Mouse (Mus musculus) MEL-GATA-1-ER (cell line): ENCODE measurements around the gene Prpf4.

Experiments
- DNase-seq: peaks from one replicate; pipeline ENCODE4 v3.0.0-alpha.2; 2012; ENCODE audit warnings: low read depth; ENCODE audit errors: extremely low read depth

The Prpf4 gene

DNA sequence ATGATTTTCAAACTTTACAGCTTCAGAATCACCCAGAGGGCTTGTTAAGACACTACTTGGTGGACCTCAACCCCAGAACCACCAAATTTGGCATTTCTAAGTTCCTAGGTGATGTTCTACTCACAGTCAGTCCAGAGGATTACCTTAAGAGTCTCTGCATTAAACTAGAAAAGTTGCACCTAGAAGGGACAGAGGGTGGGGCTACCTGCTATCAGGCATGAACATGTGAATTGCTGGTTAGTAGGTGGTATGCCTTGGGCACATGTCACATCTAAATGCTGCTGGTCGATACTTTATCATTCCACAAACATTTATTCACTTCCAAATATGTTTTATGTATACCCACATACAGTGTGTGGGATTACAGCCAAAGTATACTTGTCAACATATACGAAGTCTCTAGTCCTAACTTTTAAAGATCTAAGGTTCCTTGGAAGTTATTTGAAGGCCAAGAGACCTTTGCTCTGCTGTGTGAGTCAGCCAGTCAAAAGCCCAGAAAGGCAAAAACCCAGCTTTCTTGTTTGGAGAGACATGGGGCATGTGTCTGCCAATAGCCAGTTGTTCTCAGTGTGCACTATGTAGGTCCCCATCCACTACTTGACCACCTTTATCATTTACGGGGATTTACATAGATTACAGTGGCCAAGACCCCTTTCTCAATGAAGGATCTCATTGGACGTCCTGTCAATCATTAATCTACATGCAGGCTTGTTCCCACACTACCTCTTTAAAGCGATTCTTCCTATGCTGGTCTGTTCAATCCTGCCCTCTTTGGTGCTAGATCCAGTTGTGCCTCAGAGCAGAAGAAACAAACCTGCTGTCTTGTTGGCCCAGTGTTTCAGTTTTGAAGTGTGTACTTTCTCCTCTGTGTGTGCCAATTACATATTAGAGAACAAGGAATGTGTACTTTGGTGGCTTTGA is 18.7 kb upstream of the Prpf4 start:
- no peak for DNase-seq

DNA sequence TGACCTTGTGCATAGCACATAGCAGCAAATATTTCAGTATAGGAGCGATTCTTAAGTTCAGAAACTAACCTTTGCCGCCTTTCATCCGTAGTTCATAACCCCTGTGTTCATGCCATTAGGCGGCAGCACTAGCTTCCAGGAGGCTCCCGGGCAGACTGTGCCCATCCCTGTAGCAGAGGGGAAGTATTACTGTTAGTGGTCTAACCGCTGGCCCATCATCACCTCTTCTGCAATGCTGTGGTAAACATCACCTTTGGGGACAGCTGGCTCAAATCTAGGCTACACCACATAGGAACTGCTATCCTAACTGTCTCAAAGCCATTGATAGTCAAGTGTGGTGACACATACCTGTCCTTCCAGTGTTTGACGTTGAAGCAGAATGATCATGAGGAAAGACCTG is 16.7 kb upstream of the Prpf4 start:
- no peak for DNase-seq

DNA sequence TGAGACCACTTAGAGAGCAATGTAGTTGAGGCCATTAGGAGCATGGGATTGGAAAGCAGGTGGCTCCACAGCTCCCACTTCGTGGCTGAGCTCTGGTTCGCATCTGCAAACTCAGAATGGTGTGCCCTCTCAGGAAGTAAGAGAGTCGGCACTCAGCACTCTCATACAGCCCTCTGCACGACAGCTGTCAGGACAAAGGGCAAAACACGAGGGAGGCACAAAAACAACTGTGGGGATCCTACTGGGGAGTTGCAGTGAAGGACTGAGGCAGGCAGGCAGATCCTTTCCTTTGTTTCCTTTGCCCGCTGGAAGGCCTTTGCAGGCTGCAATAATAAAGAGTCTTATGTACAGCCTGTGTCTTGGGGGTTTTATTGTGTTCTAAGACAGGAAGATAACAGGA is 15.1 kb upstream of the Prpf4 start:
- no peak for DNase-seq

DNA sequence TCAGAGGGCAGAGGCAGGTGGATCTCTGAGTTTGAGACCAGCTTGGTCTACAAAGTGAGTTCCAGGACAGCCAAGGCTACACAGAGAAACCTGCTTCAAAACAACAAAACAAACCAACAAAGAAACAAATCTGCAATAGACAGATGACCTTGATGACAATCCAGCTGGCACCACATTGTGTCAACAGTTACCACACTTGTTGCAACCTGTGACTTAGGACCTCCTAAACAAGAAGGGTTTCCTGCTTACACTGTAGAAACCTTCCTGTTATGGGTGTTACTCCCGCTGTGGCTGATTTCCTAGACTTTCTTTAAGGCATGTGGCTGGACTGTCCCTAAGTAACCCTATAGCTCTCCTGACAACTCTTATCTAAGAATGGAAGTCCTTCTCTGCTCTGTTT is 12.8 kb upstream of the Prpf4 start:
- DNase-seq = no peak

DNA sequence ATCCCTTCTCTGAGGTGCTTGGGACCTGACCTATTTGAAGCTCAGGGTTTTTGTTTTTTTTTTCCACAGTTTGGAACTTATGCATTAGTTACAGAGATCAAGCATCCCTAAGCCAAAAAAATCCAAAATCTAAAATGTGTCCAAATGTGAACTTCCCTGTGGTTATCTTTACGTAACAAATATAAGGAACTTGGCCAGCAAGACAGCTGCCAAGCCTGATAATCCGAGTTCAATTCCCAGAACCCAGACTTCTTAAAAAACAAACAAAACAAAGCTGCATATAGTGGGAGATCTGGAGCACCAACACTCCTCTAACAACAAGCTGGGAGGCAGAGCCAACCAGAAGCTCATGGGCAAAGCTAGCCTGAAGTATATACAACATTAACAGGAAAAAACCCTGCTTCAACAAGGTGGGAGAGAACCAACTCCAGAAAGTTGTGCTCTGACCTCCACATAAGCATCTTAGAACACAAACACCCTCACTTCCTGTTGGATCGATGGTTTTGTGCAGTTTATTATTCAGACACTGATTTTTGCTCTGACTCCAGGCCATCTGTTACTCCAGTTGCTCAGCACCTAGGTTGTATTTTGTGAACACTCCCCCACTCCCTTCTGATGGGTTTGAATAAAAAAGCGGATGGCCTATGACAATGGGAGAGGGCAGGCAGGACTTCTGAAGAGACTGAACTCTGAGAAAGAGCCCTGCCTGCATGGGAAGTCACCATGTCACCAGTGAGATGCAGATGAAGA is 10.8 kb upstream of the Prpf4 start:
- peak; percentile 51 for DNase-seq

DNA sequence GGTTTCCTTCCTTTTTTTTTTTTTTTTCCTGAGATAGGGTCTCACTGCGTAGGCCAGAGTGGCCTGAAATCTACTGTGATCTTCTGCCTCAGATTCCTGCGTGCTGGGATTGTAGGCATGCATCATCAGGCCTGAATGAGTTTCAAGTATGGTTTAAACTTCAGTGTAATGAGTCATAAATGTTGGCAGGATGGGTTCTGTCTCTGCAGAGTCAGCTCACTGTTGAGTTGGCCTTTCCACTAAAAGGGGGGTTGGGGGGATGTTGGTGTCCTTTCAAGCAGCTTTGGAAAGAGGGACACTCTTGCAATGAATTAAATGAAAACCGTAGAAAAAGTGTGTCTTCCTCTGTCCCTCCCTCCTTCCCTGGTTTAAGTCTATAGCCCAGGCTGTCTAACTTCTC is 9.6 kb upstream of the Prpf4 start:
- DNase-seq = no peak

DNA sequence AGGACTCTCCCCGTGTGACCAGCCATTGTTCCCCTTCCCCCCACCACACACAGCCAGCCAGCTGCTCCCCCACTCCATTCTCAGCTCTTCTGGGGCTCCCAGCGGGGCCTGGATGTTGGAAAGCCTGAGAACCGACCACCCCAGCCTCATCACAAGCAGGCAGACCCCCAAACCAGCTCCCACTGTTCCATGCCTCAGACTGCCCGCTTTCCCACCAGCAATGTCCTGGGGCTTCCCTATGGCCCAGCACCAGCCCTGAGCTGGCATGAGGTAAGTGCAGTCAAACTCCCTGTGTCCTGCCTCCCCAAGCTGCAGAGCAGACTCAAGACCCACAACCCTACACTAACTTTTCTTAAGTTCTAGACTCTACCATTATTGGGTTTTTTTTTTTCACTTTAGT is 2.5 kb upstream of the Prpf4 start:
- no peak for DNase-seq

DNA sequence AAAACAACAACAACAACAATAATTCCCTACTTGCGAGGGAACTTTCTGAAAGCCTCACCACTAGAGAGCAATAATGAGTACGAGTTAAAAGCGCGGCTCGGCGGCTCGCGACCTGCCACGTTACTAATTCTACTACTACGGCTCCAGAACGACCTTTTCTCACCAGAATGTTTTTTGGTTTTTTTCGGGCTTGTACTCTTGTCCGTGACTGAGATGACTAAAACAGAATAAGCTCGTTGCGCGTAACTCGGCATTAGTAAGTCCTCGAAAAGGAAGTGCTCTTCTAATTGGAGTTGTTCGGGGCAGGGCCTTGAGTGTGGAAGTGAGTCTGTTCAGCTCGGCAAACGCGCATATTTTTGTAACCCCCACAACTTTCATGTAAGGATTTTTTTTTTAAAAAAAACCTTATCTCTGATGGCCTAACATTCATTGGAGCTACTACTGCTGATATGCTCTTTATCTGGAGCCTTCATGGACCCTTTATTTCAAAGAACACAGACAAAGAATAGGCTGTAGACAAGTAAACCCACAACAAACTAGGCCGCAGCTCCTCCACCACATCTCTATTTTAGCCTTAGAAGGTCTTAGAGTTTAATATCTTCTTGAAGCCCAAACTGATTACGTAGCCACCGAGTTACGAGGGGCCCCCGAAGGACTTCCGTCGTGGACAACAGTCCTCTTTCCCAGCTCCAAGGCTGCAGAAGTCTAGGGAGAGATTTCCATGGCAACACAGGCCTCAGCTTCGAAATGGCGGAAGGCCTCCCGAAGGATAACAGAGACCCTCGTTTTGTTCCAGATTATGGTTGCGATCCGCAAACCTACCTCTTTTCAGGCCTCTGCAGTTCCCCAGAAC is 641 bp upstream of the Prpf4 start:
- peak; percentile 63 for DNase-seq

DNA sequence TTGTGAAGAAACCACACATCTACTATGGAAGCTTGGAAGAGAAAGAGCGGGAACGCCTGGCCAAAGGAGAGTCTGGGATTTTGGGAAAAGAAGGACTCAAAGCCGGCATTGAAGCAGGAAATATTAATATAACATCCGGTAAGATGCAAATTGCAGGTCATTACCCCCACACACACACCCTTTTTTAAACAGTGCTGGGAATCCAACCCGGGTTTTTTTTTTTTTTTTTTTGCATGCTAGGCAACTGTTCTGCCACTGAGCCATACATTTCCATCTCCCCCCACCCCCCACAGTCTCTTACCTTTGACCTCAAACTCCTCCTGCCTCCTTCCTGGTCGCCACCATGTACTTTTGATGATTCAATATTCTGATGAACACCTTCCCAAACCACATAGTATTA is 1.0 kb downstream of the Prpf4 start:
- DNase-seq = no peak

DNA sequence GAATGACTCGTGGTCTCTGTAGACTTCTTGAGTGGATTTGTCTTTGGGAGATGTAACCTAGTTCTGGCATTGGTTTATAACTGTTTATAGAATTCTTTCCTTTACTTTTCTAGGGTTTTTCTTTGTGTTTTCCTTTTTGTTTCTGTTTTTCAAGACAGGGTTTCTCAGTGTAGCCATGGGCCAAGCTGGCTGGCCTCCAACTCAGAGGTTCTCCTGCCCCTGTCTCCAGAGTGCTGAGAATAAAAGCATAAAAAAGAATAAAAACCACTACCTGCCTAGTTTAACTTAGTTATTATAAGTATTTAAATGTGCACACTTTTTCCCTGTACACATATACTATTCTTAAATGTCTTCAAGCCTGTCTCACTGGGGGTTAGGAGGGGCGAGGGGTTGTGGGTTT is 1.7 kb downstream of the Prpf4 start:
- no peak for DNase-seq

DNA sequence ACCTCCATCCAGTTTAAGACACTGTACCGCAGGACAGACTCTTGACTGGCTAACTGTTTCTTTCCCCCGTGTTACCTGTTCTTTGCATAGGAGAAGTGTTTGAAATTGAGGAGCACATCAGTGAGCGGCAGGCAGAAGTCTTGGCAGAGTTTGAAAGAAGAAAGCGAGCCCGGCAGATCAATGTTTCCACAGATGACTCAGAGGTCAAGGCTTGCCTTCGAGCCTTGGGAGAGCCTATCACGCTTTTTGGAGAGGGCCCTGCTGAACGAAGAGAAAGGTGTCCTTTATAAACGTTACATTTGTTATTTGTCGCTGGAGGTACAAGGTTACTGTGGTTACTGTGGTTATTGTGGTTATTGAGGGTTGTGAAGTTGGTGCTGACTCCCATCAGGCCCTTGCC is 3.0 kb downstream of the Prpf4 start:
- DNase-seq = no peak

DNA sequence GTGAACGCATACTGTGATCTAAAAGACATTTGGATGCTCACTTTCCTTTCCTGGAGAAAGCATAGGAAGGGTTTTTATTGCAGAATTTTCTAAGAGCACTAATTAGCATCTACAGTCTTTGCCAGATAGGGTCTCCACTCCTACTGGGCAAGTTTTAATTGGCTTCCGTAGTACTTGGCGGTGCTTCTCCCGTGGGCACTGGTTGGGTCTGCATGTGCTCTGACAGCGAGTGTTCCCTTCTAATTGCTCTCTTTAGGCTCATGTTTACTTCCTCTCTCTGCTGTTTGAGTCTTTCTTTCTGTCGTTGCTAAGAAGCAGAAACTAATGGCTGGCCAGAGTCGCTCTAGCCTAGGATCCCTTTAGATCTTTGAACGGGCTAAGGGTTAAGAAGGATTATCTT is 9.9 kb downstream of the Prpf4 start:
- no peak for DNase-seq

DNA sequence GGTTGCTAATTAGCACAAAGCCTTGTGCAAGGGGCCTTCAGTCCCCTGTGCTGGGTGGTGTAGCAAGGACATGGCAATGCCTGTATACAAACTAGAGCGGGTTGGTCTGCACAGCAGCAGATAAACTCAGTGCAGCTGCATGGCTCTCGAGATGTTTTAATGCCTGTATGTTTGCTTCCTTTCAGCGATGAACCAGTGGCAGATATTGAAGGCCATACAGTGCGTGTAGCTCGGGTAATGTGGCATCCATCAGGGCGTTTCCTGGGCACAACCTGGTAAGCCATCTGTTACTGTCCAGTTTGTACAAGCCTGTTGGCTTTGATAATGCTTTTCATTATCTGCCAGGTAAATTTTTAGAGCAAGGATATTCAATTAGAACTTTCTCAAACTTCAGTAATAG is 10.5 kb downstream of the Prpf4 start:
- DNase-seq = no peak

DNA sequence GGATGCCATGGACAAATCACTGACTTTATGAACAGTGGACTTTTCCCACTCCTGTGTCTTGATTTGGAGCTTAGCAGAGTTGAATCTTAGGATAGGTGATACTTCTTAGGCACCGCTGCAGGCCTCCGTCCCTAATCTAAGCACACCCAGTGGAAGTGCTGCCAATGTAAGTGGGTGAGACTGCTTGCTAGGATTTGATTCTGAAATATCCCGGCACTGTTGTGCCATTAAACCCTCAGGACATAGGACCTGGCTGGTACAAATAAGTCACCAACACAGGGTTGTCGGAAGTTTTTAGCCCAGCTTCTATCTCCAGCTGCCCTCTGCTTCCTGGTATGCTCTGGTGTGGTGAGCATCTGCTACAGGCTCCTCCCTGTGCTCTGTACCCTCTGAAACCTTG is 17.3 kb downstream of the Prpf4 start:
- DNase-seq = no peak

DNA sequence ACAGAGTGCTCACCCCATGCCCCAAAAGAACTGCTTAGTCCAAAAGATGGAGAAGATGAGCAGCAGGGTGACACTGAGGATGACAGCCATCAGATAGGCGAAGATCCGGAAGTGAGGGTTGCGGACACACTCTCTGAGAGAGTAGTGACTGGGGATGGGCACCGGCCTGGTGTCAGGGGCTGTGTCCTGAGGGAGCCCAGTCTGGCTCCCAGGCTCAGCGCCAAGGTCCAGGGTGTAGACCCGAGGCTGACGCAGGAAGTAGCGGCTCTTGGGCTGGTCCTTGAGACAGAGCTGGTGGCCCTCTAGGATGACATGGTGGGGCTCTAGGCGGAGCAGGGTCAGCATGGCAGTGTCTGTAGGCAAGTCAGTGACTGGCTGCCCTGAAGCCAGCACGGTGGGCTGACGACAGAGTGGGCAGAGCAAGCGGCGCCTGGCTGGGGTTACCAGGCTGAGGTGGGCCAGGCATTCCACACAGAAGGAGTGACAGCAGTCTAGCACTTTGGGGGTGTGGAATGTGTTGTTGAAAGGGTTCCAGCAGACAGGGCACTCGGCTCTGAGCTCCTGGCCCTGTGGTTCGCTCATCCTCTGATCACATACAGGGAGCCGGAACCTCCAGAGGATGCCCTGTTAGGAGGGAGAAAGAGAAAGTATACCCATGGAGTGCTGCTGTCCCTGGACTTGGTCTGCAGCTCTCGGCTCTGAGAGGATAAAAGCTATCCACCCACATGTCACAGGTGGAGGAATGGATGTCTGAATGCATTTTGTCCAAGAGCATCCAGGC is 19.6 kb downstream of the Prpf4 start:
- DNase-seq = no peak

DNA sequence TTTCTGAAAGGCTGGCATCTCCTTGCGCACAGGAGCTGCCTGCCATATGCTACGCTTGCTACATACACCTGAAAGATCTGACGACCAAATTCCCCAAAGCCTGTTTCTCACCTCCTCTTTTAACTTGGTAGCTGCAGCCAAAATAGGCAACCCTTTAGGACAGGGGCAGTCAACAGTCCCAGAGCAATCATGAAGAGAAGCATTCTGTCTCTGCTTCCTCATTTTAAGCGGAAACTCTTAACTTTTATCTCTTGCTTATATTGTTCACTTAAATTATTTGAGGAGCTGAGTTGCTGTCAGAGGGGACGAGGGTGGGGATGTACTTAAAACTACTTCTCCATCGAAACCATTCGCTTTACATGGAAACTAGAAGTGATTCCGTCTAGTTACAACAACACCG is 21.0 kb downstream of the Prpf4 start:
- DNase-seq = no peak

DNA sequence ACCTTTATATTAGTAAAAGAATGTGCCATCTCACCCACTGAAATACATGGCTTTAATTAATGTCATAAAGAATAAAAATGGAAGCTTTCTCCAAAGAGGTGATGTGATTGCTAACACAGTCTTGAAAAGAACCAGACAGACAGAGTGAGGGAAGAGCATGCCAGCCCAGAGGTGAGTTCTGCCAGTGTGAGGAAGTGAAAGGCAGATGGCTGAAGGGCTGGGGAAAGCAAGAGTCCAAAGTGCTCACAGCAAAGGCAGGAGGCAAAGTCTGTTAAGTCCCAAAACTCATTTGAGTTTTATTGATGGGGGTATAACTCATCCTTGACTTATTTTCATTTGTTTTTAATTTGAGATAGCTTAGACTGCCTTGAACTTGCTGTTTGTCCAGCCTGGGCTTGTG is 22.1 kb downstream of the Prpf4 start:
- DNase-seq = no peak

DNA sequence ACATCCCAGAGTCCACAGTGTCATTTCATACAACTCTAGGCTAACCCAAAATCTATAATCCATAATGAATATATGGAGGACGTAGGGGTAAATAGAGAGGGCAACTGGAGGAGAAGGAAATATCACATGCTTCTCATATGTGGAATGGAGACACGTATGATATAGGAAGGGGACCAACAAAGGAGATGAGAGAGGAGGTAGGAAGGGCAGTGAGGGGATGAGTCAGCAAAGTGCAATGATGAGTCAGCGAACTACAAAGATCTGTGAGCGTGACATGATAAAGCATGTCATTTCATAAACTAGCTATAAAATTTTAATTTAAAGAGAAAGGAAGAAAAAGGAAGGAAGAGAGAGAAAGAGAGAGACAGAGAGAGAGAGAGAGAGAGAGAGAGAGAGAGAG is 22.9 kb downstream of the Prpf4 start:
- no peak for DNase-seq

DNA sequence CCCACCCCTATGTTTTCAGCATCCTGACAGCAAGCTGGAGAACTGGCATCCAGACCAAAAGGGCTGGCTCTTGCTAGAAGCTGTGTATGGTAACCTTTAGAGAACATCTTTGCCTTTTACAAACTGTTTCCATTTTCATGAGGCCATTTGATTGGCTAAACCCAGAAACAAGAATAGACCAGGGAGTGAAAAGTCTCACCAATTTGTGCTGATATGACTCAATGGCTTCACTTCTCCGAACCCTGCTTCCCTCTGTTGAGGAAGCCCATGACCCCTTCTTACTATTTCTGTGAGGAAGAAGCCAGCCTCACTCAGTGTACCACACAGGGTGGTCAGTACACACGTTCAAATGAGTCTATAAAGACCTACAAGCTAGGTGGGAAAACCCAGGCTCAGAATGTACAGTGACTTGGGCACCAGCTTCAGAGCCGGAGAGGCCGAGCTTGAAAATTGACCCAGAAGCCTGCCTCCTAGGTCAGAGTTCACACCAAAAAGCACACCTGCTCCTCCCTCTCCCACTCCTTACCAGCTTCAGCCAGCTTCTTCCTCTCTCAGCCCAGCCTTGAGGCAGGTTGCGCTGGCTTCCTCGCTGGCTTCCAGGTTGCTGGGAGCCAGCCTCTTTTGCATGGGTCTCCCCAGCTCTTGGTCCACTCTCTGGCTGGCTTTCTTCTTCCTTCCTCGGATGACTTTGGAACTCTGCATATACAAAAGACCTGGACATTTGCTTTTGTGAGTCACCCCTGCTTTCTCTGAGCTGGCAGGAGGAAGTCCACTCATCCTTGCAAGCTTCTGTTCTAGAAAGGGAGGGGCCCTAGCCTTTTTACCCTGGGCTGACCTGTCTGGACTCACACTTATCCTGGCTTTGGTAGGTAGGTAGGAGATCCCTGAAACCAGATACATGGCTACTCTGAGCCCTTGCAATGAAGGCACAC is 25.6 kb downstream of the Prpf4 start:
- DNase-seq = no peak

DNA sequence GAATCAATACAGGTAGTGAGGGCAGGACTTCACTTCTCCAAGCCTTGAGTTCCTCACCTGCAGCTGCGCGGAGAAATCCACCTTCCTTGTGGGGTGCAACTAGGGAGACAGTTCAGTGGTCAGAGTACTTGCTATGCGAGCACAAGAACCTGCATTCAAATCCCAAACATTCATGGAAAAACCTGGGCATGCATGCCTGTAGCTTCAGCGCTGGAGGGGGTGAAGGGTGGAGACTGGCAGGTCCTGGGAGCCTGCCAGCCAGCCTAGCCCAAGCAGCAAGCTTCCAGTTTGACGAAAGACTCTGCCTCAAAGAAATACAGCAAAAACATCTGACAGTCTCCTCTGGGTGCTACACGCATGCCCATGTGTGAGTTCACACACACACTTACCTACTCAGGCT is 26.5 kb downstream of the Prpf4 start, which contains the start of gene Rnf183:
Gene Rnf183 (minus strand): TSS at position 172 of the 400 bp plus-strand sequence.
- no peak for DNase-seq
